Mouse (Mus musculus) kidney, postnatal 0 days (tissue): ENCODE results near the gene Rhbdd1. TPM values are rescaled to one million over a fixed set of nuclear protein-coding genes. Genes with fewer than 3 reads are reported as not detected.

Experiments used
- ATAC-seq: fragments of 200-750 bp; cut with Nextera tagmentation; replicated peaks from 2 replicates; pipeline ENCODE4 v1.8.0; 2017; ENCODE audit warnings: low read depth, moderate number of reproducible peaks, moderate TSS enrichment, moderate library complexity; ENCODE audit not compliant: low FRiP score
- DNase-seq: peaks from one replicate; pipeline ENCODE4 v3.0.0-alpha.2; 2016; ENCODE audit warnings: low spot score
- H3K27ac ChIP-seq: fragments of 300-500 bp; sonication (generic); 2 replicates; pipeline ENCODE4 v1.5.1; 2014; ENCODE audit warnings: mild to moderate bottlenecking
- H3K27me3 ChIP-seq: fragments of 300-500 bp; sonication (generic); 2 replicates; pipeline ENCODE4 v1.6.1; 2014; ENCODE audit warnings: low read length, mixed read lengths; ENCODE audit not compliant: insufficient read depth
- H3K36me3 ChIP-seq: fragments of 300-500 bp; sonication (generic); 2 replicates; pipeline ENCODE4 v1.6.1; 2014; ENCODE audit warnings: low read length, mixed read lengths; ENCODE audit not compliant: insufficient read depth
- H3K4me1 ChIP-seq: fragments of 300-500 bp; sonication (generic); replicated peaks from 2 replicates; pipeline ENCODE4 v1.6.1; 2014; ENCODE audit warnings: antibody characterized with exemption, low read length, mixed read lengths; ENCODE audit not compliant: insufficient read depth
- H3K4me2 ChIP-seq: fragments of 300-500 bp; sonication (generic); 2 replicates; pipeline ENCODE4 v1.6.1; 2014; ENCODE audit warnings: mild to moderate bottlenecking, low read length, moderate library complexity, mixed read lengths
- H3K4me3 ChIP-seq: fragments of 300-500 bp; sonication (generic); replicated peaks from 2 replicates; pipeline ENCODE4 v1.5.1; 2014; ENCODE audit warnings: low read depth, low read length
- H3K9ac ChIP-seq: fragments of 300-500 bp; sonication (generic); 2 replicates; pipeline ENCODE4 v1.6.1; 2014; ENCODE audit warnings: low read depth, low read length
- H3K9me3 ChIP-seq: fragments of 300-500 bp; sonication (generic); replicated peaks from 2 replicates; pipeline ENCODE4 v1.6.1; 2016; ENCODE audit warnings: low read length, inconsistent platforms, mixed read lengths
- CTCF ChIP-seq: IDR thresholded peaks from 2 replicates; pipeline ENCODE4 v1.5.1; 2016; ENCODE audit warnings: antibody characterized with exemption, low read depth, mild to moderate bottlenecking, moderate library complexity
- WGBS: fragments of 180-500 bp; shearing (Covaris S2); extraction: QIAGEN DNeasy Blood & Tissue Kit; methylation state at CpG from one replicate; pipeline ENCODE4 v1.1.7; 2014; 5-methylcytosine and 5-hydroxymethylcytosine counted together
- polyA plus RNA-seq: library from polyadenylated mRNA; unstranded; fragments of >200 nt; fragmentation: Nextera tagmentation; extraction: Ambion mirVana; gene quantifications from 2 replicates; pipeline ENCODE4 v1.2.1, GENCODE M21; 2015

Gene Rhbdd1
- polyA plus RNA-seq, 1 experiment from 2014 or later, result 8.0 TPM

- Histone ChIP-seq H3K4me3 (no peak overlapping the region), H3K4me1 (no peaks in the 10 kb centered on the region), H3K4me2 (no peak overlapping the region), H3K27me3 (no peaks in the 10 kb centered on the region), H3K9ac (no peak overlapping the region), H3K9me3 (no peaks in the 10 kb centered on the region), H3K36me3 (no peaks in the 10 kb centered on the region), H3K27ac (no peak overlapping the region)
- WGBS, result 52% methylated on average over 6 of the region's 6 CpGs
- ATAC-seq (no peak), DNase-seq (no peak)
- TF ChIP-seq CTCF, result no peak
These were observed 135.8 kb downstream of the Rhbdd1 start for GRCm38 (mm10) chr1:82451927-82452651.

DNA sequence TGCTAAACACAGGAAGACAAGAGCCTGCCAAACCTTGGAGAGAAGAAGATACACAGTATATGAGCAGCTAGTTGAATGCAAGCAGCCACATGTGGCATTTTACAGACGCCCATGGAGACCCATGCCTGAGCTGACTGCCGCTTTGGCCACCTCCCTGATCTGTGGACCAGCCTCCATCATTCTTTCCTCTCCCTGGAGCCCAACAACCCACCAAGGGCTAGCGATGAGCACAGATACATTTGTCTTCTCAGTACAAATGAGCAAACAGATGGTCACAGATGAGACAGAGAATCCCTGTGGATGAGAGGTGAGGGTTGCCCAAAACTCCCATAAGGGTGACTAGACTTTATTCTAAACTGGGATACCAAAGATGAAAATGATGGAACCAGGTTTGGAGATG lies 137.8 kb downstream of the Rhbdd1 start:
- Histone ChIP-seq H3K4me2 (no peak overlapping the region), H3K4me3 (no peak overlapping the region), H3K27ac (no peak overlapping the region), H3K9me3 (no peaks in the 10 kb centered on the region), H3K27me3 (no peaks in the 10 kb centered on the region), H3K9ac (no peak overlapping the region), H3K4me1 (no peaks in the 10 kb centered on the region), H3K36me3 (no peaks in the 10 kb centered on the region)
- ATAC-seq (no peak), DNase-seq (no peak)
- 85% methylated on average over 3 of the region's 3 CpGs for WGBS
- TF ChIP-seq CTCF, result no peak

DNA sequence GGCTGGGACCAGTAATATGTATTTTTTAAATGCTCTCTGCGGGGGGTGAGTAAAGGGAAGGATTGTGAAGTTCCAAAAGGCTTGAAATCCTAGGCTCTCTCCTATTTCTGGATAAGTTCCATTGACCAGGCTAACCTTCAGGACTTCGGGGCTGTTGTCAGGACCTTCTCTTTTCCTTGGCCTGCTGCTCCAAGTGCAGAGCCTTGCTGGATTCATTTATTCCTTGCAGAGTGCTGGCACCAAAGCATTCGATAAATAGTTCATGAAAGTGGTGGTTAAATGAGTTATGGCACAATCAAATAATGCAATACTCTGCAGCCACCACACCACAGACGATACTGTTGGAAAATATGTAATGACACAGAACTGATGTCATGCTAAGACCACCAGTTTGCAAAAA lies 143.1 kb downstream of the Rhbdd1 start:
- no peaks in the 10 kb centered on the region for H3K9me3 ChIP-seq
- H3K36me3 ChIP-seq, result no peaks in the 10 kb centered on the region
- no peaks in the 10 kb centered on the region for H3K4me1 ChIP-seq
- no peak overlapping the region for H3K27ac ChIP-seq
- DNase-seq (no peak), ATAC-seq (no peak)
- H3K27me3 ChIP-seq, result no peaks in the 10 kb centered on the region
- no peak overlapping the region for H3K9ac ChIP-seq
- H3K4me3 ChIP-seq, result no peak overlapping the region
- TF ChIP-seq CTCF, result no peak
- WGBS, result 71% methylated on average over 4 of the region's 4 CpGs
- H3K4me2 ChIP-seq, result no peak overlapping the region

- ATAC-seq, result no peak
- Histone ChIP-seq H3K36me3 (no peaks in the 10 kb centered on the region), H3K4me1 (no peaks in the 10 kb centered on the region), H3K4me3 (no peak overlapping the region), H3K9ac (no peak overlapping the region), H3K27me3 (no peaks in the 10 kb centered on the region), H3K4me2 (no peak overlapping the region), H3K9me3 (no peaks in the 10 kb centered on the region), H3K27ac (no peak overlapping the region)
- no peak for DNase-seq
- TF ChIP-seq CTCF, result no peak
- 93% methylated on average over 2 of the region's 2 CpGs for WGBS
These were observed 143.7 kb downstream of the Rhbdd1 start for GRCm38 (mm10) chr1:82459926-82460325.

- no peaks in the 10 kb centered on the region for H3K27me3 ChIP-seq
- TF ChIP-seq CTCF, result no peak
- no peak overlapping the region for H3K9ac ChIP-seq
- WGBS, result 85% methylated on average over 4 of the region's 4 CpGs
- H3K4me3 ChIP-seq, result no peak overlapping the region
- ATAC-seq (no peak), DNase-seq (no peak)
- H3K36me3 ChIP-seq, result no peaks in the 10 kb centered on the region
- no peak overlapping the region for H3K27ac ChIP-seq
- no peaks in the 10 kb centered on the region for H3K9me3 ChIP-seq
- H3K4me2 ChIP-seq, result no peak overlapping the region
- no peaks in the 10 kb centered on the region for H3K4me1 ChIP-seq
These were observed 144.8 kb downstream of the Rhbdd1 start for GRCm38 (mm10) chr1:82461041-82461440.

DNA sequence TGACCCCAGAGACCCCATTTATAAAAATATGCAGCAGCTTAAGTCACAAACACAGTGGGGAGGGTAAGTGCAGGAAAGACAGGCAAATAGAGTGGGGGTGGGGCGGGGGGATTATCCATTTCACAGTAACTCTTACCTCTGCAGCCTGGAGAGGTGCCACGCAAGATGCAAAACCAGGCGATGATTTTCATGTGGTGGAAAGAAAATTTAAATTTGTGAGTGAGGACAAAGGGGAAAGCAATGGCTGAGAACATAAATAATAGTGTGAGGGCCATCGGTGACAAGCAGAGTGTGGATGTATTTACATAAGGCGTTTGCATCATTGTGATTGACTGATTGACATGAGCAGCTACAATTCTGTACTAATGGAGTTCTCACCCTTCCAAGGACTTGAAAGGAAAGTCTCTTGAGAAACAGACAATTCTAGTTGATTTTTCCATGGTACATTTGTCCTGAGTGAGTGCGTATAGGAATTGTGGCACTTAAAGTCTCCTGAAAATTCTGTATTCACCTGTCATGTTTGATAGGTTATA lies 149.1 kb downstream of the Rhbdd1 start:
- Histone ChIP-seq H3K27ac (no peak overlapping the region), H3K27me3 (no peaks in the 10 kb centered on the region), H3K9ac (no peak overlapping the region), H3K4me1 (no peaks in the 10 kb centered on the region), H3K4me2 (no peak overlapping the region), H3K4me3 (no peak overlapping the region), H3K36me3 (no peaks in the 10 kb centered on the region), H3K9me3 (no peaks in the 10 kb centered on the region)
- DNase-seq (no peak), ATAC-seq (no peak)
- no peak for TF ChIP-seq CTCF
- 63% methylated on average over 6 of the region's 6 CpGs for WGBS
